Mouse (Mus musculus) embryo, embryonic 10.5 days (tissue): ENCODE measurements around the gene Nup210l.

Experiments used
- DNase-seq: peaks from one replicate; pipeline ENCODE4 v3.0.0-alpha.2; 2015; ENCODE audit warnings: low spot score

Gene Nup210l

GRCm38 (mm10) chr3:90103938-90104337 is at the start of gene Nup210l:
Nup210l (plus strand) TSS chr3:90104132.
- DNase-seq, result no peak

- DNase-seq, result no peak
These were observed 42.4 kb upstream of the Nup210l start for GRCm38 (mm10) chr3:90061549-90061948.

GRCm38 (mm10) chr3:90062539-90062938 is 41.4 kb upstream of the Nup210l start:
- DNase-seq, result no peak

- no peak for DNase-seq
These were observed 39.5 kb upstream of the Nup210l start for GRCm38 (mm10) chr3:90064383-90064782.

GRCm38 (mm10) chr3:90065553-90065952 is 38.4 kb upstream of the Nup210l start:
- peak; percentile 74 for DNase-seq

GRCm38 (mm10) chr3:90067851-90068250 is 36.1 kb upstream of the Nup210l start:
- DNase-seq, result no peak

GRCm38 (mm10) chr3:90069688-90070087 is 34.2 kb upstream of the Nup210l start:
- DNase-seq, result no peak

GRCm38 (mm10) chr3:90072294-90072693 is 31.6 kb upstream of the Nup210l start, which contains the start of gene Tpm3:
Tpm3 (plus strand) TSS chr3:90072649.
- DNase-seq, result no peak

- DNase-seq, result peak; percentile 94
These were observed 26.8 kb upstream of the Nup210l start for GRCm38 (mm10) chr3:90076921-90077716.

- DNase-seq, result no peak
These were observed 25.7 kb upstream of the Nup210l start for GRCm38 (mm10) chr3:90078224-90078623.

- peak; percentile 99 for DNase-seq
These were observed 24.7 kb upstream of the Nup210l start for GRCm38 (mm10) chr3:90079133-90079762.

- peak; percentile 82 for DNase-seq
These were observed 24.0 kb upstream of the Nup210l start for GRCm38 (mm10) chr3:90079763-90080497.

GRCm38 (mm10) chr3:90080498-90080863 is 23.5 kb upstream of the Nup210l start:
- DNase-seq, result no peak

- DNase-seq, result no peak
These were observed 22.3 kb upstream of the Nup210l start for GRCm38 (mm10) chr3:90081365-90082240.

- no peak for DNase-seq
These were observed 20.9 kb upstream of the Nup210l start for GRCm38 (mm10) chr3:90083034-90083433.

GRCm38 (mm10) chr3:90083698-90084324 is 20.1 kb upstream of the Nup210l start:
- no peak for DNase-seq

GRCm38 (mm10) chr3:90084790-90085189 is 19.1 kb upstream of the Nup210l start:
- DNase-seq, result no peak

GRCm38 (mm10) chr3:90085281-90085680 is 18.7 kb upstream of the Nup210l start:
- DNase-seq, result no peak

- DNase-seq, result no peak
These were observed 17.9 kb upstream of the Nup210l start for GRCm38 (mm10) chr3:90086068-90086467.

- DNase-seq, result no peak
These were observed 15.3 kb upstream of the Nup210l start for GRCm38 (mm10) chr3:90088617-90089016.

GRCm38 (mm10) chr3:90090892-90091291 is 13.0 kb upstream of the Nup210l start:
- no peak for DNase-seq
